Mouse (Mus musculus): ENCODE measurements around the gene Dclre1b.

DNA sequence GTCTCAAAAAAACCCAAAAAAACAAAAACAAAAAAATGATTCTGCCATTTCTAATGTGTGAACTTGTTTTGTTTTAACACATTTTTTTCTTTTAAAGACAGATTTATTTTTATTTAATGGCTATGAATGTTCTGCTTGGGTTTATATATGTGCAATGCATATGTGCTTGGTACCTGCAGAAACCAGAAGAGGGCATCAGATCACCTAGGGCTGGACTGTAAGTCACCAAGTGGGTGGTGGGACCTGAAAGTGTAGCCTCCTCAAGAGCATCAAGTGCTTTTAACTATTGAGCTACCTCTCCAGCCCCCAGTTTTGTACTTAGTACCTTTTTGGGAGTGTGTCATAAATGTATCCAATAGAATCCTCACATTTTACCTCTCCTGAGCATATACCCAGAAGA lies 18.3 kb upstream of the Dclre1b start:
- TF ChIP-seq MAX (IDR thresholded peaks at IDR 0.05) (no peak), CTCF (IDR thresholded peaks at IDR 0.05; ENCODE audit: control insufficient read depth, insufficient read depth, insufficient read length) (no peak), USF1 (IDR thresholded peaks at IDR 0.05; ENCODE audit: low read depth) (no peak), MYOG (IDR thresholded peaks at IDR 0.05; ENCODE audit: control insufficient read depth, extremely low read depth, insufficient read length) (no peak), CEBPB (IDR thresholded peaks at IDR 0.05; ENCODE audit: low read depth) (no peak), FOSL1 (IDR thresholded peaks at IDR 0.05; ENCODE audit: insufficient read depth, low read length, poor library complexity, severe bottlenecking) (no peak)
